13 mouse cellular contexts compared by ENCODE assay signal in the genomic region with DNA sequence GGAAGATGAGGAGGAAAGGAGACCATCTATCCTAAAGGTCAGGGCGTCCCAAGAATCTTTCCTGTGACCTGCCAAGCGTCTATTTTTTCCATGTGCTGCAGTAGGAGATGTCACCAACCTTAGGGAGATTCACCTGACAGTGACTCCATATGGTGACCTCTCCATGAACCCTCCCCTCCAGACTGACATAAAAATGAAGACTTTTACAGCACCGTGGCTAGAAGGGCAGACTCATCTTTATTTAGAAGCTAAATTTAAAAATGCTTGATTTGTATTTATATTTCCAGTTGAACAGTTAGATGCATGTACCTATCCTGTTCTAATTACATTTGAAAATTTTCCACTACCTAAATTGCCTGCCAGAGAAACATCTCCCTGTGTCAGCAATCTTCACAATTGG.
"Had no signal": no experiment of that assay in that cellular context is flagged by ENCODE, and none has a peak within 500 bp of the region (broad histone marks: within the 10 kb centered on the region; RNA-seq: fewer than 3 reads in every experiment).

No protein-coding gene starts in this region.

- DNase-seq: gastrocnemius, postnatal 25 days; heart, adult 18-20 months; heart, postnatal 10 days; heart, postnatal 4 days; kidney, adult 18-20 months; kidney, adult 8-10 months; kidney, postnatal 10 days; kidney, postnatal 25 days; kidney, postnatal 4 days; liver; liver, embryonic 13.5 days; liver, postnatal 0 days; lung, adult 2 months had no signal
